Mouse (Mus musculus) gastrocnemius, postnatal 14 days (tissue): ENCODE results near the gene Akap14. TPM values are rescaled to one million over a fixed set of nuclear protein-coding genes. Genes with fewer than 3 reads are reported as not detected.
"Not testable (repeated sequence)": the region's sequence is repeated elsewhere in the genome, so short reads cannot be mapped to it uniquely, and the experiment has no call there.

Experiments used
- DNase-seq: peaks from one replicate; pipeline ENCODE4 v3.0.0; 2021; ENCODE audit warnings: mixed read lengths
- intact Hi-C: fragments of 180-260 bp; cut with DNase I; formaldehyde crosslinking; loops from one replicate; pipeline ENCODE4 v1.15.1; 2025; ENCODE audit warnings: low total_unique reads
- long read RNA-seq, 2 experiments: library from polyadenylated mRNA; stranded (forward); transcript quantifications; one replicate each; pipeline ENCODE4 v2.0.0; 2021
- total RNA-seq, 2 experiments: library from RNA; stranded (reverse); gene quantifications; 2 replicates each; pipeline ENCODE4 v1.2.3; 2021

The Akap14 gene
- total RNA-seq: not detected
- long read RNA-seq, experiment 1: 0 reads
- long read RNA-seq, experiment 2: 0 reads

- intact Hi-C loops: no loop called here
These were observed at the start of gene Akap14 for GRCm38 (mm10) chrX:37168742-37169141. Gene Akap14 (minus strand): TSS chrX:37168842.

GRCm38 (mm10) chrX:37210941-37211340 lies 42.3 kb upstream of the Akap14 start, which contains the start of gene Gm9:
Gene Gm9 (minus strand): TSS chrX:37211041.
- no peak for DNase-seq
- intact Hi-C loops: no loop called here

More at GRCm38 (mm10) chrX:37168742-37169141, at the start of gene Akap14:
- no peak for DNase-seq

GRCm38 (mm10) chrX:37198676-37199075 lies 30.0 kb upstream of the Akap14 start:
- no peak for DNase-seq
- intact Hi-C loops: no loop called here

- intact Hi-C loops: no loop called here
- no peak for DNase-seq
These were observed 23.2 kb upstream of the Akap14 start for GRCm38 (mm10) chrX:37191744-37192379.

GRCm38 (mm10) chrX:37191105-37191743 lies 22.6 kb upstream of the Akap14 start, which contains the start of the genes Ndufa1 and Rnf113a1:
Gene Ndufa1 (minus strand): TSS chrX:37191163.
Gene Rnf113a1 (plus strand): TSS chrX:37191245.
- intact Hi-C loops: no loop called here
- peak; percentile 81 for DNase-seq

- no peak for DNase-seq
- intact Hi-C loops: no loop called here
These were observed 22.1 kb upstream of the Akap14 start for GRCm38 (mm10) chrX:37190755-37191104.

GRCm38 (mm10) chrX:37184401-37184800 lies 15.8 kb upstream of the Akap14 start:
- intact Hi-C loops, DNase-seq: not testable (repeated sequence)

GRCm38 (mm10) chrX:37167085-37167484 lies 1.6 kb downstream of the Akap14 start:
- peak; percentile 17 for DNase-seq
- intact Hi-C loops: no loop called here

GRCm38 (mm10) chrX:37163115-37163514 lies 5.5 kb downstream of the Akap14 start:
- DNase-seq: no peak
- intact Hi-C loops: no loop called here

- intact Hi-C loops: no loop called here
- DNase-seq: no peak
These were observed 7.5 kb downstream of the Akap14 start for GRCm38 (mm10) chrX:37161169-37161568.

- DNase-seq: no peak
- intact Hi-C loops: no loop called here
These were observed 10.8 kb downstream of the Akap14 start for GRCm38 (mm10) chrX:37157839-37158238.

- intact Hi-C loops: no loop called here
- no peak for DNase-seq
These were observed 23.7 kb downstream of the Akap14 start for GRCm38 (mm10) chrX:37144954-37145353.

- intact Hi-C loops, DNase-seq: not testable (repeated sequence)
These were observed 24.1 kb downstream of the Akap14 start for GRCm38 (mm10) chrX:37144498-37144897.

GRCm38 (mm10) chrX:37141732-37142131 lies 26.9 kb downstream of the Akap14 start:
- DNase-seq: no peak
- intact Hi-C loops: no loop called here

- intact Hi-C loops: no loop called here
- peak; percentile 50 for DNase-seq
These were observed 41.8 kb downstream of the Akap14 start, which contains the start of gene Nkap for GRCm38 (mm10) chrX:37126671-37127358. Gene Nkap (plus strand): TSS chrX:37126795.

GRCm38 (mm10) chrX:37125511-37125910 lies 43.1 kb downstream of the Akap14 start:
- DNase-seq: no peak
- intact Hi-C loops: no loop called here

GRCm38 (mm10) chrX:37120212-37120611 lies 48.4 kb downstream of the Akap14 start:
- no peak for DNase-seq
- intact Hi-C loops: no loop called here

GRCm38 (mm10) chrX:37119585-37119984 lies 49.1 kb downstream of the Akap14 start:
- DNase-seq: no peak
- intact Hi-C loops: no loop called here

- intact Hi-C loops: no loop called here
These were observed 51.6 kb downstream of the Akap14 start for GRCm38 (mm10) chrX:37117085-37117484.

GRCm38 (mm10) chrX:37110881-37111193 lies 57.8 kb downstream of the Akap14 start:
- intact Hi-C loops: no loop called here
- no peak for DNase-seq

More at GRCm38 (mm10) chrX:37117085-37117484, 51.6 kb downstream of the Akap14 start:
- no peak for DNase-seq
